Mouse (Mus musculus): ENCODE measurements at regions not wholly inside any gene's neighbourhood (a gene's known extent, or its start where the extent isn't known, plus 50 kb on each side); places are given as distances from the start of the nearest gene placed in this dataset.

- H3K79me2 ChIP-seq (ENCODE audit: control insufficient read depth, insufficient read depth) = no peaks in the 10 kb centered on the region
- TF ChIP-seq POLR2A (IDR thresholded peaks at IDR 0.05; ENCODE audit: insufficient read length, low read depth) (no peak), CEBPB (IDR thresholded peaks at IDR 0.05; ENCODE audit: insufficient read depth, poor library complexity, severe bottlenecking) (no peak), REST (IDR thresholded peaks at IDR 0.05; ENCODE audit: insufficient read depth, insufficient read length) (no peak), MAX (IDR thresholded peaks at IDR 0.05; ENCODE audit: low read depth) (no peak), E2F4 (IDR thresholded peaks at IDR 0.05; ENCODE audit: insufficient read depth) (no peak), TCF3 (IDR thresholded peaks at IDR 0.05; ENCODE audit: insufficient read length, low read depth) (no peak), SRF (IDR thresholded peaks at IDR 0.05; ENCODE audit: control insufficient read depth, insufficient read length, low read depth) (no peak), TCF12 (IDR thresholded peaks at IDR 0.05; ENCODE audit: insufficient read depth, poor library complexity, severe bottlenecking) (no peak), USF1 (IDR thresholded peaks at IDR 0.05; ENCODE audit: low read depth) (no peak), MYOG (IDR thresholded peaks at IDR 0.05; ENCODE audit: control insufficient read depth in 1 of 3, insufficient read depth in 1 of 3, insufficient read length in 2 of 3, low read depth in 2 of 3) (no peak), MYOD1 (IDR thresholded peaks at IDR 0.05; ENCODE audit: control insufficient read depth in 1 of 3, insufficient read length in 2 of 3, low read depth in 2 of 3) (no peak), POLR2AphosphoS2 (IDR thresholded peaks at IDR 0.05; ENCODE audit: insufficient read length, low read depth) (no peak)
- no peak overlapping the region for H3K4me2 ChIP-seq (ENCODE audit: low read depth)
- H3K27me3 ChIP-seq (ENCODE audit: control insufficient read depth, insufficient read depth, insufficient read length) = no peaks in the 10 kb centered on the region
- H3K4me3 ChIP-seq = no peak overlapping the region
- H3ac ChIP-seq (ENCODE audit: control insufficient read depth, insufficient read length) = no peak overlapping the region
- no peaks in the 10 kb centered on the region for H3K36me3 ChIP-seq (ENCODE audit: control insufficient read depth, insufficient read depth)
Measured at GRCm38 (mm10) chr5:43089475-43089874, 143.5 kb upstream of the Cpeb2 start.

GRCm38 (mm10) chr5:43089941-43090340 is 143.0 kb upstream of the Cpeb2 start:
- H3K27me3 ChIP-seq (ENCODE audit: control insufficient read depth, insufficient read depth, insufficient read length) = no peaks in the 10 kb centered on the region
- no peak overlapping the region for H3K4me3 ChIP-seq
- TF ChIP-seq MYOG (IDR thresholded peaks at IDR 0.05; ENCODE audit: control insufficient read depth in 1 of 3, insufficient read depth in 1 of 3, insufficient read length in 2 of 3, low read depth in 2 of 3) (no peak), E2F4 (IDR thresholded peaks at IDR 0.05; ENCODE audit: insufficient read depth) (no peak), SRF (IDR thresholded peaks at IDR 0.05; ENCODE audit: control insufficient read depth, insufficient read length, low read depth) (no peak), POLR2A (IDR thresholded peaks at IDR 0.05; ENCODE audit: insufficient read length, low read depth) (no peak), POLR2AphosphoS2 (IDR thresholded peaks at IDR 0.05; ENCODE audit: insufficient read length, low read depth) (no peak), USF1 (IDR thresholded peaks at IDR 0.05; ENCODE audit: low read depth) (no peak), MYOD1 (IDR thresholded peaks at IDR 0.05; ENCODE audit: control insufficient read depth in 1 of 3, insufficient read length in 2 of 3, low read depth in 2 of 3) (no peak), CEBPB (IDR thresholded peaks at IDR 0.05; ENCODE audit: insufficient read depth, poor library complexity, severe bottlenecking) (no peak), MAX (IDR thresholded peaks at IDR 0.05; ENCODE audit: low read depth) (no peak), REST (IDR thresholded peaks at IDR 0.05; ENCODE audit: insufficient read depth, insufficient read length) (no peak), TCF12 (IDR thresholded peaks at IDR 0.05; ENCODE audit: insufficient read depth, poor library complexity, severe bottlenecking) (no peak)
- no peak overlapping the region for H3ac ChIP-seq (ENCODE audit: control insufficient read depth, insufficient read length)
- no peaks in the 10 kb centered on the region for H3K36me3 ChIP-seq (ENCODE audit: control insufficient read depth, insufficient read depth)
- no peak overlapping the region for H3K4me2 ChIP-seq (ENCODE audit: low read depth)
- H3K79me2 ChIP-seq (ENCODE audit: control insufficient read depth, insufficient read depth) = no peaks in the 10 kb centered on the region

- no peaks in the 10 kb centered on the region for H3K36me3 ChIP-seq (ENCODE audit: control insufficient read depth, insufficient read depth)
- H3ac ChIP-seq (ENCODE audit: control insufficient read depth, insufficient read length) = no peak overlapping the region
- H3K27me3 ChIP-seq (ENCODE audit: control insufficient read depth, insufficient read depth, insufficient read length) = no peaks in the 10 kb centered on the region
- H3K4me3 ChIP-seq = no peak overlapping the region
- no peak for TF ChIP-seq MAX (IDR thresholded peaks at IDR 0.05; ENCODE audit: low read depth)
- peak in 1 of 3 experiments; percentile 12 for TF ChIP-seq MYOG (IDR thresholded peaks at IDR 0.05; ENCODE audit: control insufficient read depth in 1 of 3, insufficient read depth in 1 of 3, insufficient read length in 2 of 3, low read depth in 2 of 3)
- H3K79me2 ChIP-seq (ENCODE audit: control insufficient read depth, insufficient read depth) = no peaks in the 10 kb centered on the region
- peak overlapping the region; percentile 37 for H3K4me2 ChIP-seq (ENCODE audit: low read depth)
Measured at GRCm38 (mm10) chr5:43093647-43094326, 139.2 kb upstream of the Cpeb2 start.

- Histone ChIP-seq H3K4me2 (ENCODE audit: low read depth) (peak overlapping the region; percentile 37), H3K27me3 (ENCODE audit: control insufficient read depth, insufficient read depth, insufficient read length) (no peaks in the 10 kb centered on the region), H3K4me3 (no peak overlapping the region), H3K79me2 (ENCODE audit: control insufficient read depth, insufficient read depth) (no peaks in the 10 kb centered on the region), H3K36me3 (ENCODE audit: control insufficient read depth, insufficient read depth) (no peaks in the 10 kb centered on the region), H3ac (ENCODE audit: control insufficient read depth, insufficient read length) (no peak overlapping the region)
- TF ChIP-seq TCF12 (IDR thresholded peaks at IDR 0.05; ENCODE audit: insufficient read depth, poor library complexity, severe bottlenecking) (peak; percentile 88), MAX (IDR thresholded peaks at IDR 0.05; ENCODE audit: low read depth) (no peak), E2F4 (IDR thresholded peaks at IDR 0.05; ENCODE audit: insufficient read depth) (no peak), SRF (IDR thresholded peaks at IDR 0.05; ENCODE audit: control insufficient read depth, insufficient read length, low read depth) (peak; percentile 65), REST (IDR thresholded peaks at IDR 0.05; ENCODE audit: insufficient read depth, insufficient read length) (no peak), CEBPB (IDR thresholded peaks at IDR 0.05; ENCODE audit: insufficient read depth, poor library complexity, severe bottlenecking) (peak; percentile 33; the same call in 1 of the 2 replicates), USF1 (IDR thresholded peaks at IDR 0.05; ENCODE audit: low read depth) (peak; percentile 77), MYOD1 (IDR thresholded peaks at IDR 0.05; ENCODE audit: control insufficient read depth in 1 of 3, insufficient read length in 2 of 3, low read depth in 2 of 3) (peak; percentile 88 to 98 (median 94)), MYOG (IDR thresholded peaks at IDR 0.05; ENCODE audit: control insufficient read depth in 1 of 3, insufficient read depth in 1 of 3, insufficient read length in 2 of 3, low read depth in 2 of 3) (peak; percentile 63 to 94 (median 86)), POLR2AphosphoS2 (IDR thresholded peaks at IDR 0.05; ENCODE audit: insufficient read length, low read depth) (no peak), POLR2A (IDR thresholded peaks at IDR 0.05; ENCODE audit: insufficient read length, low read depth) (no peak), TCF3 (IDR thresholded peaks at IDR 0.05; ENCODE audit: insufficient read length, low read depth) (no peak)
Measured at GRCm38 (mm10) chr5:43094329-43094898, 138.6 kb upstream of the Cpeb2 start.
